Mouse (Mus musculus): ENCODE results near the gene Pwp2.

Gene Pwp2

GRCm38 (mm10) chr10:78184531-78185380 is at the start of gene Pwp2:
Gene Pwp2 (minus strand): TSS chr10:78185149.
- 1% methylated on average over 47 of the region's 47 CpGs for WGBS

GRCm38 (mm10) chr10:78233756-78234155 is 48.8 kb upstream of the Pwp2 start:
- WGBS, result 76% methylated on average over 6 of the region's 6 CpGs

- 89% methylated on average over 5 of the region's 5 CpGs for WGBS
Observed at GRCm38 (mm10) chr10:78233161-78233560, 48.2 kb upstream of the Pwp2 start.

GRCm38 (mm10) chr10:78232301-78232980 is 47.5 kb upstream of the Pwp2 start:
- WGBS, result 62% methylated on average over 4 of the region's 4 CpGs

GRCm38 (mm10) chr10:78228560-78228928 is 43.6 kb upstream of the Pwp2 start:
- 72% methylated on average over 5 of the region's 5 CpGs for WGBS

GRCm38 (mm10) chr10:78227875-78228559 is 43.1 kb upstream of the Pwp2 start:
- WGBS, result 52% methylated on average over 8 of the region's 8 CpGs

GRCm38 (mm10) chr10:78224136-78224535 is 39.2 kb upstream of the Pwp2 start:
- WGBS, result 79% methylated on average over 6 of the region's 6 CpGs

- WGBS, result 72% methylated on average over 4 of the region's 4 CpGs
Observed at GRCm38 (mm10) chr10:78222908-78223307, 38.0 kb upstream of the Pwp2 start.

- 74% methylated on average over 7 of the region's 7 CpGs for WGBS
Observed at GRCm38 (mm10) chr10:78221315-78221714, 36.4 kb upstream of the Pwp2 start.

- WGBS, result 68% methylated on average over 1 of the region's 1 CpGs
Observed at GRCm38 (mm10) chr10:78219528-78219927, 34.6 kb upstream of the Pwp2 start.

GRCm38 (mm10) chr10:78218576-78218975 is 33.6 kb upstream of the Pwp2 start:
- 44% methylated on average over 6 of the region's 6 CpGs for WGBS

- 79% methylated on average over 6 of the region's 6 CpGs for WGBS
Observed at GRCm38 (mm10) chr10:78216376-78217083, 31.6 kb upstream of the Pwp2 start.

- 60% methylated on average over 9 of the region's 9 CpGs for WGBS
Observed at GRCm38 (mm10) chr10:78214371-78214770, 29.4 kb upstream of the Pwp2 start.

GRCm38 (mm10) chr10:78211311-78211710 is 26.4 kb upstream of the Pwp2 start:
- WGBS, result 62% methylated on average over 6 of the region's 6 CpGs

- WGBS, result 90% methylated on average over 4 of the region's 4 CpGs
Observed at GRCm38 (mm10) chr10:78201182-78201581, 16.2 kb upstream of the Pwp2 start.

- 95% methylated on average over 5 of the region's 5 CpGs for WGBS
Observed at GRCm38 (mm10) chr10:78192933-78193332, 8.0 kb upstream of the Pwp2 start.

- WGBS, result 77% methylated on average over 4 of the region's 4 CpGs
Observed at GRCm38 (mm10) chr10:78186076-78186475, 1.1 kb upstream of the Pwp2 start.

GRCm38 (mm10) chr10:78185381-78185725 is 404 bp upstream of the Pwp2 start:
- 8% methylated on average over 9 of the region's 9 CpGs for WGBS

- 76% methylated on average over 3 of the region's 3 CpGs for WGBS
Observed at GRCm38 (mm10) chr10:78183577-78183976, 1.4 kb downstream of the Pwp2 start.

- WGBS, result 95% methylated on average over 17 of the region's 17 CpGs
Observed at GRCm38 (mm10) chr10:78182321-78182720, 2.6 kb downstream of the Pwp2 start.

GRCm38 (mm10) chr10:78174474-78174873 is 10.5 kb downstream of the Pwp2 start:
- 92% methylated on average over 5 of the region's 5 CpGs for WGBS

GRCm38 (mm10) chr10:78171581-78171980 is 13.4 kb downstream of the Pwp2 start:
- 89% methylated on average over 9 of the region's 9 CpGs for WGBS

Data from cerebral cortex, adult 2 months (tissue).